Mouse (Mus musculus): ENCODE measurements around the gene Cdc16. TPM values are rescaled to one million over a fixed set of nuclear protein-coding genes. Genes with fewer than 3 reads are reported as not detected.
A peak's percentile ranks its signal among the peaks of the same experiment; 100 is the strongest.

Gene Cdc16
- polyA plus RNA-seq, 1 experiment from 2014 or later: 217 TPM

DNA sequence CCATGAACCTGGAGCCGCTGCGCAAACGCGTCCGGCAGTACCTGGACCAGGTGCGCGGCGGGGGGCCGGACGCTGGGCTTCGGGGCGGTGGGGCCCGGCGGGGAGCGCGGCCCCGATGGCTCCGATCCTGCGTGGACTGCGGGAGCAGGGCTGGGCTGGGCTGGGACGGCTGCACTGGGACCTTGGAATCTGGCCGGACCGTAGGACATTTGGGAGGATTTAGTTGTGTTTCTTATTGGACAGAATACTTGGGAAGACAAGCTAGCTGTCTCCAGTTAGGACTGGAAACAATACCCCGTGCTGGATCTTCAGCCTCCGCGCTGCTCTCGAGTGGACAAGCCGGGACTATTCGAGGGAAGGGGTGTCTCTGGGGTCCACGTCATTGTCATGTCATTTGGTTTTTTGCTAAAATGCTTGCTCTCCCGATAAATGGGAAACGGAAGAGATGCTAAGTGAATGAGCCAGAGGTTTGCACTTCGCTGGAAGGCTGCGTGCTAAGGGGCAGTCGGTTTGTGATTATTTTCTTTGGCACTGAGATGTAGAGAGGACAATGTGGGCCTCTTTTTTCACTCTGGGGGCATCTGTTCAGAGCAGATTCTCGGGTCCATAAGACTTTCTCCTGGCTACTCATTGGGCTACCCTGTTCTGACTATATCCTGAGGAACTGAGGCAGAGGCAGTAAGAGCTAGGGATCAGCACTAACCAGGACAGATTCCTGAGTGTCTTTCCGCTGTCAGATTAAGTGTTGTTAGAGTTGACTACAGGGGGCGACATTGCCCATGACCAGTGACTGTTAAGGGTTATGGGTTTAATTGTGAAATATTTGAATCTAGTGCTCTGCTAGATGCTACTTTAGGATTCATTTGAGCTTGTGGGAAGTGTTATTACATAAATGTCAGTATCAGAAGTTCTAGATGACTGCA, 590 bp downstream of the Cdc16 start:
- Histone ChIP-seq H3K4me3 (peak overlapping the region; percentile 100), H3K9me3 (no peaks in the 10 kb centered on the region), H3K4me2 (peak overlapping the region; percentile 67), H3K27ac (peak overlapping the region; percentile 92), H3K27me3 (no peaks in the 10 kb centered on the region), H3K9ac (peak overlapping the region; percentile 98), H3K4me1 (peaks cover 17% of the 10 kb centered on the region), H3K36me3 (peaks cover 22% of the 10 kb centered on the region)
- under 1% methylated on average over 37 of the region's 38 CpGs for WGBS
- peak; percentile 47; the same call in 1 of the 2 replicates for ATAC-seq (ENCODE audit: insufficient number of reproducible peaks, low FRiP score, low TSS enrichment, low read depth)

DNA sequence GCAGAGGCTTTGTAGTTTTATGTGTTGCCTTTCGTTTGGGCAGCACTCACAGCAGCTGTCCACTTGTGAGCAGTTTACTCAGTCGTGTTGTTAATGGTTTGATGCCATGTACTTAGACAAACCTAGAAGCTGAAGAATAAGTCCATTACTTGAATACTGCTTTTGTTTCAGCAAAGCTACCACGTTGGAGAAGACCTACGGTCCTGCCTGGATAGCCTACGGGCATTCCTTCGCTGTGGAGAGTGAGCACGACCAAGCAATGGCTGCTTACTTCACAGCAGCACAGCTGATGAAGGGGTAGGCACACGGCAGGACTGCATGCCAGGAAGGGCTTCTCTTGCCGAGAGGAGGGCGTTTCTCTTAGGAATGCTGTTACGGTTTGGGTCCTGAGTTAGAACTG, 11.7 kb downstream of the Cdc16 start:
- Histone ChIP-seq H3K36me3 (peaks cover 88% of the 10 kb centered on the region), H3K4me3 (no peak overlapping the region), H3K27me3 (no peaks in the 10 kb centered on the region), H3K4me1 (no peaks in the 10 kb centered on the region), H3K9me3 (no peaks in the 10 kb centered on the region), H3K9ac (no peak overlapping the region), H3K27ac (no peak overlapping the region), H3K4me2 (no peak overlapping the region)
- ATAC-seq (ENCODE audit: insufficient number of reproducible peaks, low FRiP score, low TSS enrichment, low read depth): no peak
- WGBS: 81% methylated on average over 11 of the region's 11 CpGs

DNA sequence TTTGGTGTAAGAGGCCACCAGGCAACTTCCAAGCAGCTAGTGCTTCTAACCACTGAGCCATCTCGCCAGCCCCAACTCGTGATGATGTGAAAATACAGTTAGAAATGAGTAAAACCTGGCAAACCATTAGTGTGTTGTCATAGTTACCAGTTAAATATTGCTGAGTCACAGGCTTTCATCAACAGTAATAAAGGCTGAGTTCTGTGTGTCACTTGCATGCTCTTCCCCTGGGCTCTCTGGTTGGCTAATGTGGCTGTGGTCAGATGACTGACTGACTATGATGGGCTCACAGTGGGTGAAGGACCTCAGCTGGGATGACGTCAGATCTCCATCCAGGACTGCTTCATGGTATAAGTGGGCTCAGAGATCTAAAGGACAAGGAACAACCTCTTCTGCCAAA, 23.1 kb downstream of the Cdc16 start:
- no peaks in the 10 kb centered on the region for H3K27me3 ChIP-seq
- no peaks in the 10 kb centered on the region for H3K9me3 ChIP-seq
- WGBS: 85% methylated on average over 3 of the region's 3 CpGs
- H3K27ac ChIP-seq: no peak overlapping the region
- H3K4me2 ChIP-seq: no peak overlapping the region
- H3K4me1 ChIP-seq: peaks cover 12% of the 10 kb centered on the region
- ATAC-seq (ENCODE audit: insufficient number of reproducible peaks, low FRiP score, low TSS enrichment, low read depth): no peak
- H3K4me3 ChIP-seq: no peak overlapping the region
- no peak overlapping the region for H3K9ac ChIP-seq
- H3K36me3 ChIP-seq: peaks cover 58% of the 10 kb centered on the region

DNA sequence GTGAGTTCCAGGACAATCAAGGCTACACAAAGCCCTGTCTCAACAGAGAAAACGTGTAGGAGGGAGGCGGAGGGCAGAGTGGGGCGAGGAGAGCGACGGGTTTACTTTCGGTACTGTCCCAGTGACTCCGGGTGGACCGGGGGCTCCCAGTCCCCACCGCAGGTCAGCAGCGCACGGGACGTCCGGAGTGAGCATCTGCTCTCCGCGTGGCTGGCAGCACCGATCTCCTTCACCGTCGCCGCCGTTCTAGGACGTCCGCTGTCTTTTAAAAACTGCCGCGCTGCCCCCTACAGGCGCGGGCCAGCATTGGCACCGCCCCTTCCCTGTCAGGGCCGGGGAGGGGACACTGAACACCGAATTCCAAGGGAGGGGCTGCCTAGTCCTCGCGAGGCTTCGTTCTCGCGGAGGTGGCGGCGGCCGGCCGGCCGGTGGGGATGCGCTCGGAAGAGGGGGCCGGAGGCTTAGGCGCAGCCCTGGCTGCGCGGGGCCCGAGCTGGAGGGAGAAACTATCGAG, 27.8 kb downstream of the Cdc16 start, which contains the start of gene Upf3a:
Upf3a (plus strand) TSS at position 366 of the 514 bp plus-strand sequence.
- Histone ChIP-seq H3K4me1 (peaks cover 17% of the 10 kb centered on the region), H3K9ac (peak within 1 kb of the TSS; percentile 84), H3K4me2 (peak within 1 kb of the TSS; percentile 81), H3K27ac (peak within 1 kb of the TSS; percentile 98), H3K36me3 (peaks cover 31% of the 10 kb centered on the region), H3K27me3 (no peaks in the 10 kb centered on the region), H3K4me3 (peak within 1 kb of the TSS; percentile 77), H3K9me3 (no peaks in the 10 kb centered on the region)
- under 1% methylated on average over 47 of the region's 47 CpGs for WGBS
- ATAC-seq (ENCODE audit: insufficient number of reproducible peaks, low FRiP score, low TSS enrichment, low read depth): peak; percentile 94

DNA sequence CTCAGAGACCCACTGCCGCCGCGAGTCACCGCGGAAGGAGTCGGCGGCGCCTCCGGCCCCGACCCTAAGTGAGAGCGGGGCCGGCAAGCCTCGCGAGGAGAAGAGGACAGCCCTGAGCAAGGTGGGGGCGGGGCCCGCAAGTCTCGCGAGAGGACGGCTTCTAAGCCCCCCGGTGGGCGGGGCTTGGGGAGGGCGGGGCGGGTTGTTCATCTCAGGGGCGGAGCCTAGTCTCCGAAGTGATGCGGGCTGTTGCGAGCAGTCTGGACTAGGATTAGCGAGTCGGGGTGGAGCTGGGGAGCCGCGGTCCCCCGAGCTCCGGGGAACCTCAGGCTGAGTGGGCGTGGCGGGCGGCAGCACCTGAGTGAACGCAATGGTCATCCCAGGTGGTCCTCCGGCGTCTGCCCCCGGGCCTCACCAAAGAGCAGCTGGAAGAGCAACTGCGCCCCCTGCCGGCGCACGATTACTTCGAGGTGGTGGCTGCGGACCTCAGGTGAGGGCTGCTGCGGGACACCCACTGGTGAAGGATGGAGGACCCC, 28.4 kb downstream of the Cdc16 start:
- H3K4me2 ChIP-seq: peak overlapping the region; percentile 81
- no peaks in the 10 kb centered on the region for H3K27me3 ChIP-seq
- H3K9me3 ChIP-seq: no peaks in the 10 kb centered on the region
- under 1% methylated on average over 44 of the region's 47 CpGs for WGBS
- H3K9ac ChIP-seq: peak overlapping the region; percentile 84
- H3K4me3 ChIP-seq: peak overlapping the region; percentile 77
- H3K36me3 ChIP-seq: peaks cover 26% of the 10 kb centered on the region
- peak; percentile 94 for ATAC-seq (ENCODE audit: insufficient number of reproducible peaks, low FRiP score, low TSS enrichment, low read depth)
- H3K4me1 ChIP-seq: peaks cover 17% of the 10 kb centered on the region
- H3K27ac ChIP-seq: peak overlapping the region; percentile 98

DNA sequence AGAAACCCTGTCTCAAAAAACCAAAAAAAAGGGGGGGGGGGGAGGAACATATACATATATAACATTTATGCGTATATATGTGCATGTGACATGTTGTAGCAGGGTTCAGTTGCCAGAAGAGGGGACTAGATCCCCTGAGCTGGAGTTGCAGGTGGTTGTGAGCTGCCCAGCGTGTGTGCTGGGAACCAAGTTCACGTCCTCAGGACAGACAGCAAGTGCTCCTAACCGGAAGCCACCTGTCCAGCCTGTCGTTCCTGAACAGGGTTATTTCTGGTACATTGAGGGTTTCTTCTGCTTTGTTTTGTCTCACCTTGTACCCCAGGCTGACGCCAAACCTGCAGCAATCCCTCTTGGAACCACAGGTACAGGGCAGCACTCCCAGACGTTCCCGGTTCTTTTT, 32.1 kb downstream of the Cdc16 start:
- no peak overlapping the region for H3K4me3 ChIP-seq
- peaks cover 39% of the 10 kb centered on the region for H3K36me3 ChIP-seq
- no peaks in the 10 kb centered on the region for H3K27me3 ChIP-seq
- peaks cover 12% of the 10 kb centered on the region for H3K4me1 ChIP-seq
- H3K27ac ChIP-seq: no peak overlapping the region
- 96% methylated on average over 8 of the region's 8 CpGs for WGBS
- H3K9ac ChIP-seq: no peak overlapping the region
- ATAC-seq (ENCODE audit: insufficient number of reproducible peaks, low FRiP score, low TSS enrichment, low read depth): no peak
- H3K4me2 ChIP-seq: no peak overlapping the region
- no peaks in the 10 kb centered on the region for H3K9me3 ChIP-seq

DNA sequence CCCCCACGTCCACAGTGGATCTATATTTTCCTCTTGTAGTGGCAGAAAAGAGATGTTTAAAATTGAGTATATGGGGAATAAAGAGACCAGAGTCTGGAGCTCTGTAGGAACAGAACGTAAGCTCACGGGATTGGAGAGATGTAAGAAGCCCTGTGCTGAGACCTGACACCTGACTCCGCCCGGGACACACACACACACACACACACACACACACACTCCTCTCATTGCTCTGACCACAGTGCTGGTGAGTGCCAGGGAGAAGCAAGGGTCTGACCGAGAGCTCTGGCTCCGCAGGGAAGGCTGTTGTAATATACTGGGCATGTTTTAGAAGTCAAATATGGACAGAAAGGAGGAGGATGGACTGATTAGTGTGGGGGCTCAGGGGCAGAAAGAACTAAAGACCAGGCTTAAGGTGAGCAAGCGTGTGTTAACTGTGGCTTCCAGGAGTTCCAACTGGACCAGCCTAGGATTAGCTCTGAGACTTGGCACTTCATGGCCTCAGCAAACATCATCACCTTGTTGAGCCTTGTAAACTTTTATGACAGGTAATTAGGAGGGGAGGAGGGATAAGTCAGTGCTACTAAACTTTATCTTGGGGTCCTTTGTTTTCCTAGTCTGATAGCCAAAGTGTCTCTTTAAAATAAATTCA, 35.7 kb downstream of the Cdc16 start:
- no peak overlapping the region for H3K27ac ChIP-seq
- no peak overlapping the region for H3K9ac ChIP-seq
- peaks cover 68% of the 10 kb centered on the region for H3K36me3 ChIP-seq
- H3K9me3 ChIP-seq: no peaks in the 10 kb centered on the region
- 83% methylated on average over 8 of the region's 8 CpGs for WGBS
- no peak for ATAC-seq (ENCODE audit: insufficient number of reproducible peaks, low FRiP score, low TSS enrichment, low read depth)
- no peak overlapping the region for H3K4me2 ChIP-seq
- no peaks in the 10 kb centered on the region for H3K27me3 ChIP-seq
- H3K4me1 ChIP-seq: no peaks in the 10 kb centered on the region
- H3K4me3 ChIP-seq: no peak overlapping the region

DNA sequence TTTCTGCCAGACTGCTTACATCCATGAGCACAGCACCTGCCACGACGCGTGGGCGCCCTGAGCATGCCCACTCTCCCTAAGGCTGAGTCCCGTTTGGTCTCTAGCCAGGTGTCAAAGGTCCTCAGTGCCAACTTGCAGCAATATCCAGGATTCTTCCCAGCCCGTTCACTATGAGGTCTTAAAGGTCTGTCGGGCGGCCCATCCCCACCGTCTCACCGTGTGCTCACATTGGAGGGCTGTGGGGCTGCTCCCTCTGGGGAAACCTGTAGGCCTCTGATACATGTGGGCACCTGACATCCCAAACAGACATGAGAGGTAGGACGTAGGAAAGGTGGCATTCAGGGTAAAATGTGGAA, 36.2 kb downstream of the Cdc16 start:
- peaks cover 73% of the 10 kb centered on the region for H3K36me3 ChIP-seq
- no peak for ATAC-seq (ENCODE audit: insufficient number of reproducible peaks, low FRiP score, low TSS enrichment, low read depth)
- no peak overlapping the region for H3K9ac ChIP-seq
- WGBS: 90% methylated on average over 11 of the region's 11 CpGs
- H3K4me3 ChIP-seq: no peak overlapping the region
- H3K4me2 ChIP-seq: no peak overlapping the region
- no peaks in the 10 kb centered on the region for H3K9me3 ChIP-seq
- H3K27ac ChIP-seq: no peak overlapping the region
- H3K27me3 ChIP-seq: no peaks in the 10 kb centered on the region
- H3K4me1 ChIP-seq: no peaks in the 10 kb centered on the region

DNA sequence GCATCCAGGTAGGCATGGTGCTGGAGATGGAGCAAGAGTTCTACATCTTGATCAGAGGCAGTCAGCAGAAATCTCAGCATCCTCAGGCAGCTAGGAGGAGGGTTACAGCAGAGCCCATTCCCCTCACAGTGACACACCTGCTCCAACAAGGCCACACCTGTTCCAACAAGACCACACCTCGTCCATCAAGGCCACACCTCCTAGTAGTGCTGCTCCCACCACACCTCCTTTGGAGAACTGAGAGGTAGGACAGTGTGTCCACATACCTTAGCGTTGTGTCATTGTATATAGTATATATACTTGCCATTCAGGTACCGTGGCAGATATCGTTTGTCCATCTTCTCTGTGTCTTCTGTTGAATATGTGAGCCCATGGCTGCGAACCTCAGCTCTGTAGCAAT, 40.2 kb downstream of the Cdc16 start:
- Histone ChIP-seq H3K9ac (no peak overlapping the region), H3K4me1 (no peaks in the 10 kb centered on the region), H3K4me2 (no peak overlapping the region), H3K9me3 (no peaks in the 10 kb centered on the region), H3K4me3 (no peak overlapping the region), H3K27me3 (no peaks in the 10 kb centered on the region), H3K36me3 (peaks cover 57% of the 10 kb centered on the region), H3K27ac (no peak overlapping the region)
- no peak for ATAC-seq (ENCODE audit: insufficient number of reproducible peaks, low FRiP score, low TSS enrichment, low read depth)
- 87% methylated on average over 5 of the region's 5 CpGs for WGBS

DNA sequence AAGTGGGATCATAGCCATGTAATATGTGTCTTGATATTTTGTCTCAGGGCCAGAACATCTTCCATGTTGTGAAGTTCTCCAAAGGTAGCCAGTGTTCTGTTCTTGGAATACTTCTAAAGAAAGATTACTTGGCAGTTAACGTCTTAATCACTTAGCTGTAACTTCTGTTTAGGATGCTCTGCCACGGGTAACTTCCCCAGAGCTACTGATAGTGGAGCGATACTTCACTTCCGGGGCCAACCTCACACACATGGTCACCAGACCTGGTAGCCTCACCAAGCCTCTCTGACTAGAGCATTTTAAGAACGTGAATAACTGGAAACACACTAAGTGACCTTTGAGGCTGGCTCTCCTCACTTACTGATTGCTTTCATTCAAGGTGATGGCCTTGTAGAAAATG, 42.1 kb downstream of the Cdc16 start:
- Histone ChIP-seq H3K4me3 (no peak overlapping the region), H3K27ac (no peak overlapping the region), H3K27me3 (no peaks in the 10 kb centered on the region), H3K9ac (no peak overlapping the region), H3K9me3 (no peaks in the 10 kb centered on the region), H3K36me3 (peaks cover 42% of the 10 kb centered on the region), H3K4me1 (no peaks in the 10 kb centered on the region), H3K4me2 (no peak overlapping the region)
- 88% methylated on average over 5 of the region's 5 CpGs for WGBS
- ATAC-seq (ENCODE audit: insufficient number of reproducible peaks, low FRiP score, low TSS enrichment, low read depth): no peak

DNA sequence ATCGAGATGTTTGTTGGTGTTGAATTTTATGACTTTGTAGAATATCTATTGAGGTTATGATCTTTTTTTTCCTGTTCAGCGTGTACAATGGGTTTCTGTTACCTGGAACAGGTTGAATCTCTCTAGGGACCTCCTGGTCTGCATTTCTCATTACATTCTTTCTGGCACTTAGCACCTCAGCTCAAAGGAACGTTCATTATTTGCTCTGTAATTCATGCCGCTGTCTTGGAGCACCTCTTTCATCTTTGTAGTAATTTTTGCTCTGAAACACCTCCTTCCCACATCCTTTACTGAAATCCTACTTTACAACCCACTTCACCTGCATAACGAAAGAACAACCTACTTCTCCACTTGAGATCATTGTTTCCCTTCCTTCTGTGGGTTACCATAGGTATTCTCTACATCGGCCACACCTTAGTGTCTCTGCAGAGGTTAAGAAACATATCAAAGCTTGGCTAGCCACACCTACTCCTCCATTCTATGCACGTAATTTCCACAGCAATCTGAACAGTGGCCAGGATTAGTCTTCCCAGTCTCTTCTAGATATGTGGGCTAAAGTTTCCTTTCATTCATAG, 71.2 kb downstream of the Cdc16 start:
- Histone ChIP-seq H3K4me1 (no peaks in the 10 kb centered on the region), H3K27ac (no peak overlapping the region), H3K4me2 (no peak overlapping the region), H3K9ac (no peak overlapping the region), H3K36me3 (no peaks in the 10 kb centered on the region), H3K9me3 (no peaks in the 10 kb centered on the region), H3K27me3 (no peaks in the 10 kb centered on the region), H3K4me3 (no peak overlapping the region)
- ATAC-seq (ENCODE audit: insufficient number of reproducible peaks, low FRiP score, low TSS enrichment, low read depth): no peak
- WGBS: 64% methylated on average over 7 of the region's 7 CpGs
